Mouse (Mus musculus) erythroblast, embryonic 14.5 days (primary cell): ENCODE measurements around the gene Nup35. TPM values are rescaled to one million over a fixed set of nuclear protein-coding genes. Genes with fewer than 3 reads are reported as not detected.
A peak's percentile ranks its signal among the peaks of the same experiment; 100 is the strongest.

ENCODE experiments used
- H3K27me3 ChIP-seq: 2 replicates; pipeline ENCODE4 v1.6.1; 2012; ENCODE audit warnings: inconsistent platforms; ENCODE audit not compliant: control insufficient read depth
- H3K36me3 ChIP-seq: 2 replicates; pipeline ENCODE4 v1.6.1; 2012; ENCODE audit warnings: mild to moderate bottlenecking, inconsistent platforms; ENCODE audit not compliant: control insufficient read depth
- H3K4me1 ChIP-seq: 2 replicates; pipeline ENCODE4 v1.6.1; 2012; ENCODE audit warnings: inconsistent platforms; ENCODE audit not compliant: control insufficient read depth
- H3K4me3 ChIP-seq: replicated peaks from 2 replicates; pipeline ENCODE3; 2012; ENCODE audit warnings: moderate library complexity, mild to moderate bottlenecking, inconsistent platforms
- H3K9me3 ChIP-seq: 2 replicates; pipeline ENCODE4 v1.6.1; 2012; ENCODE audit warnings: low read length, inconsistent platforms, mixed read lengths; ENCODE audit not compliant: control insufficient read depth
- GATA1 ChIP-seq: IDR thresholded peaks from 2 replicates; pipeline ENCODE4 v1.6.1; 2012; ENCODE audit warnings: low read length, inconsistent platforms, mixed read lengths
- TAL1 ChIP-seq: IDR thresholded peaks from 3 replicates; pipeline ENCODE4 v1.6.1; 2012; ENCODE audit warnings: low read length, inconsistent platforms, mixed read lengths
- polyA plus RNA-seq: library from polyadenylated mRNA; stranded (reverse); fragments of >175 nt; gene quantifications from 2 replicates; pipeline ENCODE4 v1.2.3, GENCODE M21; 2012

The Nup35 gene
- polyA plus RNA-seq: 0.15 and 0.17 TPM in 2 replicates

DNA sequence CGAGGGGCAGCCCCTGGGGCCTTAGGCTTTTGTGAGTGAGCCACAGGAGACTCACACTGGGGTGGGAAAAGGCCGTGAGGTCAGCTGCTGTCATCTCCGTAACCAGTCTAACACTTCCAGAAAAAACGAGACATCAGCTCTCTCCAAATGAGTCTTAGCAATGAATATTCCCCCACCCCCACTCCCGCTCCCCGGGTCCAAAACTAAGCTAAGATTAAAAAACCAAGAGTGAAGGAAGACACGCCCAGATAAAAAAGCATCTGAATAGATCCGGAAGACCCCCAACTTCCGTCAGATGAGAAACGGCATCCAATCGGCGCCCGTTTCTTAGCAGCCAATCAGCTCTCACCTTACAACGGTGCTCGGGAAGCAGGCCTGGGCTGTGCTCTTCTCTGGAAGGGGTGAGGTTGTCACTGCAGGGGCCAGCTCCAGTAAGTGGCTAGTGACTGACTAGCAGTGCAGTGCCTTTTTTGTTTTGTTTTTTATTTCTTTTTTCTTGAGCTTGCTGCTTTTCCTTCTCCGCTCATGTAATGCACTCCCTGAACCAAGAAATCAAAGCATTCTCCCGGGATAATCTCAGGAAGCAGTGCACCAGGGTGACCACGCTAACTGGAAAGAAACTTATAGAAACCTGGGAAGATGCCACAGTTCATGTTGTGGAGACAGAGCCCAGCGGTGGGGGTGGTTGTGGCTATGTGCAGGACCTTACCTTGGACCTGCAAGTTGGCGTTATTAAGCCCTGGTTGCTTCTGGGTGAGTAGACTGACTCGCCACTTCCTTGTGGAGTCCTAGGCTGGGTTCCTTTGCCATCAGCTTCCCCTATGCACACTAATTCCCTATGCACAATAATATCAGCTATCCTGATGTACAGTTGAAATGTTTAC is at the start of gene Nup35, which contains the start of gene Dusp19:
Nup35 (plus strand) TSS at position 383 of the 884 bp plus-strand sequence.
Dusp19 (plus strand) TSS at position 192 of the 884 bp plus-strand sequence.
- H3K36me3 ChIP-seq: no peaks in the 10 kb centered on the region
- TF ChIP-seq TAL1: no peak
- no peak for TF ChIP-seq GATA1
- no peaks in the 10 kb centered on the region for H3K27me3 ChIP-seq
- peaks cover 16% of the 10 kb centered on the region for H3K4me1 ChIP-seq
- no peaks in the 10 kb centered on the region for H3K9me3 ChIP-seq
- peak within 1 kb of the TSS; percentile 71 for H3K4me3 ChIP-seq

DNA sequence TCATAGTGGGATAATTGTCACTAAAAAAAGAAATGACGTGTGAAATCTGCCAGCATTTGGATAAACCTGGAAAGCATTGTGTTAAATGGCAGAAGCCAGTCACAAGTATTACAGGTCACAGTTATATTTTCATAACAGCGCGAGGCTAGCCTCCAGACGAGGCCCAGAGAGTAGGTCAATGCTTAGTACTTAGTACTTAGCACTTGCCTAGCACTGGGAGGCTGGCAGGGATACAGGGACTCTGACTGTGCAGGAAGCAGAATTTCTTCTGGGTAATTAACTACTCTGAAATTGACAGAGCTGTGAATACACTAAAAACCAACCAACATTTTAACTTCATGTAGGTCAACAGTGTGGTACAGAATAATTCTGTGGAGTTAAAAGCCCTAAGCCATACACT is 49.6 kb upstream of the Nup35 start:
- no peaks in the 10 kb centered on the region for H3K9me3 ChIP-seq
- H3K36me3 ChIP-seq: peaks cover 7% of the 10 kb centered on the region

DNA sequence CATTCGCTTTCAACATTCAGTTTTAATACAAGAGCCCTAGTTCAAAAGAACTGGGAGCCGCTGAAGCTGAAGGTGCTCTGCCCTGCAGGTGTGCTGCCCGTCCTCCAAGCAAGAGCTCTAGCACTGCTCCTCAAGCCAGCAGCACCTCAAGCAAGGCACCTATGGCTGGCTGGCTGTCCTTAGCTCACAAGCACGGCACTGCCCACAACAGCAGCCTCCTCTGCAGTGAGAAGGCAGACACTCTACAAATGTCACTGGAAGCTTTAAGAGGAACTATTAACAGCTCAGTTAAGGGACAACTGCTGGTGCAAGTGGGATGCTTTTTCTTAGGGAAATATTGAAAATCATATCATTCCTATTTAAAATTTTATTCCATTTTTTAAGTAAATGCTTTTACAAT is 46.4 kb upstream of the Nup35 start:
- H3K27me3 ChIP-seq: no peaks in the 10 kb centered on the region
- TF ChIP-seq GATA1 (no peak), TAL1 (no peak)
- no peak overlapping the region for H3K4me3 ChIP-seq
- no peaks in the 10 kb centered on the region for H3K9me3 ChIP-seq
- peaks cover 7% of the 10 kb centered on the region for H3K36me3 ChIP-seq
- peaks cover 2% of the 10 kb centered on the region; the same call in 1 of the 2 replicates for H3K4me1 ChIP-seq

More for the DNA sequence above, 49.6 kb upstream of the Nup35 start:
- no peaks in the 10 kb centered on the region for H3K27me3 ChIP-seq
- H3K4me1 ChIP-seq: no peaks in the 10 kb centered on the region; the same call in 1 of the 2 replicates
- H3K4me3 ChIP-seq: no peak overlapping the region
- TF ChIP-seq GATA1: no peak

DNA sequence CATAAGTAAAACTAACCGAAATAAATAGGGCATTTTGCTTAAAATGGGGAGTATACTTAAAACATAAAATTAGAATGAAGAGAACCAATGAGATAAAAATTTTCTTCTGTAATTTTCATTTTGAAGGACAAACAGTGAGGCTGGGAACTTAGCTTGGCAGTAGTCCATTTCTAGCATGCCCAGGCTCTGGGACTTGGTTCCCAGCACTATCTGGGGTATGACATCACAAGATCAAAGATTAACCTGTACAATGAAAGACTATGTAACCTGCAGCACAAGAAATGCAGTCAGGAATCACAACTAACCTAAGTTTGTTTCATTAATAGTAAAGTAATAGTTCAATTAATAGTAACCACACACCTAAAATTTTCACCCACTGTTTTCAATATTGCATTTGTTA is 39.8 kb upstream of the Nup35 start:
- Histone ChIP-seq H3K9me3 (no peaks in the 10 kb centered on the region), H3K4me1 (peaks cover 27% of the 10 kb centered on the region), H3K27me3 (peaks cover 5% of the 10 kb centered on the region), H3K4me3 (no peak overlapping the region), H3K36me3 (peaks cover 3% of the 10 kb centered on the region; the same call in 1 of the 2 replicates)
- TF ChIP-seq TAL1 (no peak), GATA1 (no peak)

DNA sequence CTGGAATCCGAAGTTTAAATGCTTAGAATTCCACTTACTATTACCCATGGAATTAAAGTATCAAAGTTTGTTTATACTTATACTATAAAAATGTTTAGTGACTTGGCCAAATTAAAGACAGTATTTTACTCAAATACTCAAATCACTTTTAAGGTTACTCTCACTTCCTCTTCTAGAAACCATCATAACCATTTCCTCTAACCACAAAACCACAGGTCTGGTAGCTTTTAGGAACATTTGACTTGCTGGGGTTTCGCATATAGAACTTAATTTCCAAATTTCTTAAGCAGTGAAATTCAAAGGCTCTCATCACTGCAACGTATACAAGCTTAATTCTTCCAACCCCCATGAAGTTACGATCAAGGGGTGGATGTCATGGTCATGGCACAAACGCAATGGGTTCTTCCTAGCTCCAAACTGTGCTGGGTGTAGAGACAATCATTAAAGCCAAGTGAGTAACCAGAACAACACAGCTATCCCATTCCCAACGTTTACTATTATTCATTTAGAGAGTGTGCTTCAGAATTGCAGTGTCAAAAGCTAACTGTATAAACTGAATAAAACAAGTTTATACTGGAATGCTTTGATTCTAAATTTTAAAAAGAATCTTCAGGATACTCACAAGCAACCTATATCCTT is 37.7 kb upstream of the Nup35 start:
- H3K27me3 ChIP-seq: peaks cover 5% of the 10 kb centered on the region

DNA sequence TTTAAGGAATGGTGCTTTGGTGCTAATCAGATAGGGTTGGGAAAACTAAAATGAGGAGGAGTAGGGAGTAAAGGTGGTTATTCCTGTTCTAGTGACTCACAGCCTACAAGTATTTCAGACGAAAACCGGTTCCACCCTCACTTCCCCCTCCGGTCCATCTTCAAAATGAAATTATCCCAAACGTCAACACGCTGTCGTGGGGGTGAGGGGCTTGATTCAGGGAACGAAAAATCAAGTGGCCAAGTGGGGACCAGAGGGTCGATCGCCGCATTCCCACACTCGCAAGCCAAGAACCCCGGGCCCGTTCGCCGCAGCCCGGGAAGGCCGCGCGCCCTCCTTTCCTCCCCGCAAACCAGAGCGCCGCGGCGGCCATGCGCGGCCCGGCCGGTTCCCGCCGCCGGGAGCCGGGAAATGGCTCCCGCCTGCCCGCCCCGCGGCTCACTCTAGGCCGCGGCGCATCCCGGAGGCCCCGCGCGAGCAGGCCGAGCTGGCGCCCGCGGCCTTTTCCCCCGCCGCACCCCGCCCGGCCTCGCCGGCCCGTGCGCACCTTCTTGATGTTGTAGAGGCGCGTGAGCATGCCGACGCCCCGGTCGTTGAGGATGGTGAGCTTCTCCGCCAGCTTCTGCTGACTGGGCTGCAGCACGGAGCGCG is 36.6 kb upstream of the Nup35 start:
- peaks cover 3% of the 10 kb centered on the region; the same call in 1 of the 2 replicates for H3K36me3 ChIP-seq
- peaks cover 25% of the 10 kb centered on the region for H3K4me1 ChIP-seq
- peak overlapping the region; percentile 92 for H3K4me3 ChIP-seq
- no peak for TF ChIP-seq TAL1
- TF ChIP-seq GATA1: no peak
- H3K27me3 ChIP-seq: peaks cover 5% of the 10 kb centered on the region
- H3K9me3 ChIP-seq: no peaks in the 10 kb centered on the region

More for the DNA sequence above, 37.7 kb upstream of the Nup35 start:
- no peak for TF ChIP-seq TAL1
- no peak for TF ChIP-seq GATA1
- Histone ChIP-seq H3K9me3 (no peaks in the 10 kb centered on the region), H3K4me3 (peak overlapping the region; percentile 92), H3K4me1 (peaks cover 25% of the 10 kb centered on the region), H3K36me3 (peaks cover 3% of the 10 kb centered on the region; the same call in 1 of the 2 replicates)

DNA sequence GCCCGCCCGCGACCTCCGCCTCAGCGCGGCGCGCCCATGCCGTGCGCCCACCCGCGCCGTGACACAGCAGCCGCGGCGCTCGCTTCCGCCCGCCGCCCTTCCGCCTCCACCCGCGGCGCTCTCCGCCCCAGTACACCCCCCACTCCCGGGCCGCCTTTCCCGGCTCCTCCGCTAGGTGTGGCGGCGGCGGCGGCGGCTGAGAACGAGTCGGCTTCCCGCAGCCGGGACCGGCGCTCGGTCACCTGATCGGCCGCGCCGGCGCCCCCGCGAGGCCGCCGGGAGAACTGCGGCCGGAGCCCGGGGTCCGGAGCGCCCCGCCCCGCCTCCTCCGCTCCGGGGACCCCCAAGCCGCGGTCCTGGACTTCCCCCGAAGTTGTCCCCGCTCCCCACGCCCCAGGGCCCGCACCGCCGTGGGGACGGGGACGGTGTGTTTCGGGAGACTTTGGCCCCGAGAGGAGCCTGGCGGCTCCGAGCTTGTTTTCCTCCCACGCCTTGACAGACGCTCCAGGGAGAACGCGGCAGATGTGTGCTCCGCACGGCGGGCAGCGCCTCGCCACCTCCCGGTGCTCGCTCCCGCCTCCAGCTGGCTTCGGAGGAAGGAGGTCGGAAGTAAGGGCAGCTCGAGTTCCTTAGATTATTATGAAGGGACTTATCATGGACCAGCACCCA is 35.9 kb upstream of the Nup35 start, which contains the start of gene Nckap1:
Nckap1 (minus strand) TSS at position 338 of the 669 bp plus-strand sequence.
- H3K4me3 ChIP-seq: peak within 1 kb of the TSS; percentile 92
- peaks cover 25% of the 10 kb centered on the region for H3K4me1 ChIP-seq
- H3K27me3 ChIP-seq: peaks cover 5% of the 10 kb centered on the region
- H3K9me3 ChIP-seq: no peaks in the 10 kb centered on the region
- H3K36me3 ChIP-seq: 0 out of 2 replicates have a peak, but pooled peaks cover under 1% of the 10 kb centered on the region
- TF ChIP-seq TAL1: no peak
- TF ChIP-seq GATA1: no peak

DNA sequence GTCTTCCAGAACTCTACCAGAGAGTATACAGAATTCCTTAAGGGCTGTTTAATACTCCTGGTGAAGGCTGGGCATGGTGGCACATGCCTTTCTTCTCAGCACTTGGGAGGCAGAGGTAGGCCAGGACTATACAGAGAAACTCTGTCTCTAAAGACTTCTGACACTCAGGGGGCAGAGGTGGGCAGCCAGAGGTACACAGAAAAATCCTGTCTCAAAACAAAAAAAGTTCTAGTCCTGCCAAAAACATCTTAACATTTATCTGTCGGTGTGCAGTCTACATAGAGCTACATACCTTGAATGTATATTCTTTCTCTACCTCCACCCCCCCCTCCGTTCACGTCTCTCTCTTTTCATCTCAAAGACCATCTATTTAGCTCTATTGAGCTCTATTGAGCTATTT is 34.7 kb upstream of the Nup35 start:
- no peak for TF ChIP-seq TAL1
- TF ChIP-seq GATA1: no peak
- Histone ChIP-seq H3K27me3 (peaks cover 5% of the 10 kb centered on the region), H3K36me3 (no peaks in the 10 kb centered on the region), H3K4me3 (no peak overlapping the region), H3K4me1 (peaks cover 25% of the 10 kb centered on the region), H3K9me3 (no peaks in the 10 kb centered on the region)
